Mouse (Mus musculus) myocyte (in vitro differentiated cells): Measurements from ENCODE around the gene Zfp280b. TPM values are rescaled to one million over a fixed set of nuclear protein-coding genes. Genes with fewer than 3 reads are reported as not detected.
"Not testable (repeated sequence)": the region's sequence is repeated elsewhere in the genome, so short reads cannot be mapped to it uniquely, and the experiment has no call there.

Source experiments
- H3K27me3 ChIP-seq: one replicate; pipeline ENCODE4 v1.6.1; 2011; ENCODE audit not compliant: control insufficient read depth, insufficient read depth, insufficient read length
- H3K36me3 ChIP-seq: one replicate; pipeline ENCODE4 v1.6.1; 2011; ENCODE audit not compliant: control insufficient read depth, insufficient read depth
- H3K4me2 ChIP-seq: one replicate; pipeline ENCODE4 v1.6.1; 2011; ENCODE audit warnings: low read depth, control low read depth
- H3K4me3 ChIP-seq: one replicate; pipeline ENCODE4 v1.5.1; 2011; ENCODE audit warnings: mild to moderate bottlenecking, control low read depth, moderate library complexity
- H3K79me2 ChIP-seq: one replicate; pipeline ENCODE4 v1.6.1; 2011; ENCODE audit not compliant: control insufficient read depth, insufficient read depth
- H3ac ChIP-seq: one replicate; pipeline ENCODE4 v1.6.1; 2011; ENCODE audit not compliant: control insufficient read depth, insufficient read length
- CEBPB ChIP-seq: IDR thresholded peaks from 2 replicates; pipeline ENCODE4 v1.6.1; 2011; ENCODE audit warnings: mild to moderate bottlenecking, moderate library complexity; ENCODE audit not compliant: poor library complexity, insufficient read depth, severe bottlenecking
- E2F4 ChIP-seq: IDR thresholded peaks from one replicate; pipeline ENCODE4 v1.6.1; 2011; ENCODE audit warnings: mild to moderate bottlenecking, control low read depth, moderate library complexity; ENCODE audit not compliant: insufficient read depth
- MAX ChIP-seq: IDR thresholded peaks from one replicate; pipeline ENCODE4 v1.6.1; 2011; ENCODE audit warnings: low read depth, mild to moderate bottlenecking, control low read depth
- MYOD1 ChIP-seq, 3 experiments: IDR thresholded peaks; one replicate each; pipeline ENCODE4 v1.6.1; 2011; ENCODE audit warnings: control low read depth in 2 of 3, low read depth in 2 of 3, mild to moderate bottlenecking in 2 of 3, moderate library complexity in 1 of 3; ENCODE audit not compliant: insufficient read length in 2 of 3, control insufficient read depth in 1 of 3
- MYOG ChIP-seq, 3 experiments: IDR thresholded peaks; one replicate each; pipeline ENCODE4 v1.6.1; 2011; ENCODE audit warnings: control low read depth in 2 of 3, low read depth in 2 of 3, mild to moderate bottlenecking in 2 of 3; ENCODE audit not compliant: insufficient read length in 2 of 3, control insufficient read depth in 1 of 3, insufficient read depth in 1 of 3
- POLR2A ChIP-seq: IDR thresholded peaks from one replicate; pipeline ENCODE4 v1.6.1; 2011; ENCODE audit warnings: low read depth, mild to moderate bottlenecking, control low read depth, moderate library complexity; ENCODE audit not compliant: insufficient read length
- POLR2AphosphoS2 ChIP-seq: IDR thresholded peaks from one replicate; pipeline ENCODE4 v1.6.1; 2011; ENCODE audit warnings: low read depth, control low read depth; ENCODE audit not compliant: insufficient read length
- REST ChIP-seq: IDR thresholded peaks from one replicate; pipeline ENCODE4 v1.6.1; 2011; ENCODE audit warnings: mild to moderate bottlenecking, control low read depth, moderate library complexity; ENCODE audit not compliant: insufficient read depth, insufficient read length
- SRF ChIP-seq: IDR thresholded peaks from one replicate; pipeline ENCODE4 v1.6.1; 2011; ENCODE audit warnings: low read depth; ENCODE audit not compliant: control insufficient read depth, insufficient read length
- TCF12 ChIP-seq: IDR thresholded peaks from one replicate; pipeline ENCODE4 v1.6.1; 2011; ENCODE audit warnings: mild to moderate bottlenecking, control low read depth; ENCODE audit not compliant: poor library complexity, insufficient read depth, severe bottlenecking
- TCF3 ChIP-seq: IDR thresholded peaks from one replicate; pipeline ENCODE4 v1.6.1; 2011; ENCODE audit warnings: low read depth, control low read depth; ENCODE audit not compliant: insufficient read length
- USF1 ChIP-seq: IDR thresholded peaks from one replicate; pipeline ENCODE4 v1.6.1; 2011; ENCODE audit warnings: low read depth, mild to moderate bottlenecking, control low read depth, moderate library complexity
- polyA plus RNA-seq: library from polyadenylated mRNA; unstranded; fragments of >200 nt; fragmentation: generic; extraction: Trizol; gene quantifications from one replicate; pipeline ENCODE4 v1.2.1, GENCODE M21; 2012; ENCODE audit warnings: missing spikeins

The Zfp280b gene
- 5.7 TPM for polyA plus RNA-seq

DNA sequence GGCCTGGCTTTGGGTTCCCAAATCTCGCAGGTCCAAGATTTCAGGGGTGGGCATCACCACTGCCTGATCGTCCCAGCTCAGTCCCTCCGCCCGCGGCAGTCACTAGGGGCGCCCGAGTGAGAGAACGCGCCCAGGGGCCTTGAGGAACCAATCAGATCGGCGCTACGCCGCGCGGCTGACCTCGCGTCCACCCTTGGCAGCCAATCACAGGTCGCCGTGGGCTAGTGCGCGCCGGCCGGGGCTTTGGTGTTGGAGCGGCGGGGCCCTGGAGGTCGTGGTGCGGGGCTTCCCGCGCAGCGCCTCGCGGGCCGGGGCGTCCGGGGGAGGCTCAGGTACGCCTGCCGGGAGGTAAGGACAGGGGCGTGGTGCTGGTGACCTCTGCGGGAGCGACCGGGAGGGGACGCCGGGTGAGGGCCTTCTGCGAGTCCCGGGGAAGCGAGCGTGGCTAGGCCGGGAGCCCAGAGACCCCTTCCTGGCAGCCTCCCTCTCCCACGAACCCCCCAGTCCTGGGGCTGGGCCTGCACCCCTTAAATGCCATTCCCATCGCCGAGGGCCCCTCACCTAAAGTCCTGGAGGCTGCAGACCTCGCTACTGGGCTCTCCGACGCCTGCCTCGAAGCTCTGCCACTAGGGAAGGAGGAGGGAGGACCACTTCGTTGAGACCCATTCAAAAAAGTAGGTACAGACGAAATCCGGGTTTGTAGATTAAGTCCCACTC is at the start of gene Zfp280b:
Zfp280b (plus strand) TSS at position 249 of the 717 bp plus-strand sequence.
- TF ChIP-seq MYOD1 (IDR thresholded peaks at IDR 0.05; ENCODE audit: control insufficient read depth in 1 of 3, insufficient read length in 2 of 3, low read depth in 2 of 3) (no peak), TCF3 (no peak), USF1 (no peak), POLR2AphosphoS2 (peak; percentile 62), MAX (no peak), MYOG (IDR thresholded peaks at IDR 0.05; ENCODE audit: control insufficient read depth in 1 of 3, insufficient read depth in 1 of 3, insufficient read length in 2 of 3, low read depth in 2 of 3) (peak in 1 of 3 experiments; percentile 43), POLR2A (peak; percentile 76), REST (no peak), SRF (peak; percentile 37), E2F4 (no peak), CEBPB (no peak), TCF12 (no peak)
- H3K4me3 ChIP-seq, result peak within 1 kb of the TSS; percentile 85
- H3K36me3 ChIP-seq, result peaks cover 2% of the 10 kb centered on the region
- peak within 1 kb of the TSS; percentile 53 for H3ac ChIP-seq
- peaks cover 48% of the 10 kb centered on the region for H3K79me2 ChIP-seq
- H3K4me2 ChIP-seq, result peak within 1 kb of the TSS; percentile 90
- no peaks in the 10 kb centered on the region for H3K27me3 ChIP-seq

DNA sequence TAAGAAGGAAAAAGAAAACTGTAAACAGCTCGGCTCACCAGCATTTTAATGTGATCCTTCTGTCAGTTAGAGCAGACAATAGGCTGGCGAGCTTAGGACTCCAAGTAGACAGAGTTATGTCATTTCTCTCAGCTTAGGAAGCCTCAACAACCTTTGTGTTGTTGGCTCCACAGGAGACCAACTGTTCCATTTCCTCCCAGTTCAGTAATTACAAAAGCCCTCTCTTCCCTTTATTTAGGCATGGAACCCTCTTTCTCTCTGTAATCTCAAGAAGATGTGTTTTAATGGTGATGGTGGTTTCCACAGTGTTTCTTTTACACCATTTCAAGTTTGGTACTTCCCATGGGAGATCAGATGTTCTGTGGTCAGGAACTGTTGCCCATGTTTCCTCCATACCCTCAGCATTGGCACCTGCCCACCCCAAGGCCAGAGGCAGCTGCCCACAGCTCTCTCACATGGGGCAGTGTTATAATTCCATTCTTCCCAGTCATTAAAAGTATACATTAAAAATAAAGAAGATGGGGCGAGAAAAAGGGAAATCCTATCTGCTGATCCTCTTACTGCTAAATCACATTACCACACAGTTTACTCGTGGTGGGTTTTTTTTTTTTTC is 41.9 kb upstream of the Zfp280b start:
- H3K36me3 ChIP-seq, result no peaks in the 10 kb centered on the region
- TF ChIP-seq POLR2A (no peak), REST (no peak), MYOG (IDR thresholded peaks at IDR 0.05; ENCODE audit: control insufficient read depth in 1 of 3, insufficient read depth in 1 of 3, insufficient read length in 2 of 3, low read depth in 2 of 3) (peak in 2 of 3 experiments; percentile 76 to 88), MYOD1 (IDR thresholded peaks at IDR 0.05; ENCODE audit: control insufficient read depth in 1 of 3, insufficient read length in 2 of 3, low read depth in 2 of 3) (peak in 2 of 3 experiments; percentile 81 to 90), TCF12 (peak; percentile 58), TCF3 (peak; percentile 51), CEBPB (no peak), SRF (no peak), MAX (no peak)

DNA sequence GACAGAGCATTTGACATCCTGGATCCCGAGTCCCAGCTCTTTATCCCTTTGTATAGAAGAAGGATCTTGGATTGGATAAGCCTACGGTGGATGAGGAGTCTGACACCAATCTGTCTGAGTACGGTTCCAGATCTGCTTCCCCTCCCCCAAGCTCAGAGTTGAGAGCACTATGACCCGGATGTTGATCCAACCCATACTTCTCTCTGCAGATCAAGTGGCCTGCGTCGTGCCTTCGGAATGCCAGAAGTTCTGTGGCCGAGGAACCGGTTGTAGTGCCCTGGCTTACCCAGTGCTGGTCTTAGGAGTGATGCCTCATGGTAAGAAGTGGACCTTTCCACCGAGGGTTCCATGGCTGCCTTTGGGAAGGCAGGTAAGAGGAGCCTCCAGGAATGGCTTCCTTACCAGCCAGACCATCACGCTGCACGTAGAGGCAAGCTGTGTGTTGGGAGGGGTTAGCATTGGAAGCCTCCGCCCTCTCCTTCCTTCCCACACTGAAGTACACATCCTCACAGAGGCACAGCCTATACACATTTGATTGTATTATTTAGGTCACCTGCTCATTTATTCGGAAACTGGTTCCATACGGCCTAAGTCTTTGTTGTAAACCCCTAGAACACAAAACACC is 38.7 kb upstream of the Zfp280b start:
- Histone ChIP-seq H3K36me3 (no peaks in the 10 kb centered on the region), H3K4me2 (no peak overlapping the region), H3ac (no peak overlapping the region), H3K4me3 (no peak overlapping the region), H3K79me2 (no peaks in the 10 kb centered on the region), H3K27me3 (peaks cover 22% of the 10 kb centered on the region)
- TF ChIP-seq E2F4, result no peak

More for the DNA sequence above, 41.9 kb upstream of the Zfp280b start:
- Histone ChIP-seq H3K4me2 (peak overlapping the region; percentile 7), H3K27me3 (peaks cover 19% of the 10 kb centered on the region), H3ac (no peak overlapping the region), H3K4me3 (no peak overlapping the region), H3K79me2 (no peaks in the 10 kb centered on the region)

DNA sequence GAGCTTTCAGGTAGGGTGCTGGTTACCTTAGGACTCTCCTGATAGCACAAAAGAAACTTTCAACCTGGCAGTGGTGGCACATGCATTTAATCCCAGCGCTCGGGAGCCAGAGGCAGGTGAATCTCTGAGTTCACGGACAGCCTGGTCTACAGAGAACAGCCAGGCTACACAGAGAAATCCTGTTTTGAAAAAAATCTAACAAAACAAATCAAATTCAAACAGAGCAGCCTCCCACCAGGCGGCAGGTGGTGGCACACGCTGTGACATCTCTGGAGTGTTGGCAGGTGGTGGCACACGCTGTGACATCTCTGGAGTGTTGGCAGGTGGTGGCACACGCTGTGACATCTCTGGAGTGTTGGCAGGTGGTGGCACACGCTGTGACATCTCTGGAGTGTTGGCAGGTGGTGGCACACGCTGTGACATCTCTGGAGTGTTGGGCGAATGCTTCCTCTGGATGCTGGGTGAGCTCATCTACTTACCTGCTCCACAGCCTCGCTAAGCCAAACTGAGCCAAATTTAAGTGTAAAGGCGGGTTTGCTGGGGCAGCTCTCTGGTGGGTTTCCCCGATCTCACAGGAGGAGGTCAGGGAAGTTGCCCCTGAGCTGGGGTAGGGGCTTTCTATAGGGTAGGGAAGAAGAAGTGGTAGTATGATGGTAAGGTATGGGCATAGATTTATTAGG is 37.8 kb upstream of the Zfp280b start:
- not testable (repeated sequence) for H3K4me3 ChIP-seq, H3ac ChIP-seq, H3K36me3 ChIP-seq, H3K79me2 ChIP-seq, H3K4me2 ChIP-seq
- TF ChIP-seq MYOD1 (IDR thresholded peaks at IDR 0.05; ENCODE audit: control insufficient read depth in 1 of 3, insufficient read length in 2 of 3, low read depth in 2 of 3), result peak in 1 of 3 experiments; percentile 26
- peak in 1 of 3 experiments; percentile 56 for TF ChIP-seq MYOG (IDR thresholded peaks at IDR 0.05; ENCODE audit: control insufficient read depth in 1 of 3, insufficient read depth in 1 of 3, insufficient read length in 2 of 3, low read depth in 2 of 3)
- H3K27me3 ChIP-seq, result peaks cover 22% of the 10 kb centered on the region

DNA sequence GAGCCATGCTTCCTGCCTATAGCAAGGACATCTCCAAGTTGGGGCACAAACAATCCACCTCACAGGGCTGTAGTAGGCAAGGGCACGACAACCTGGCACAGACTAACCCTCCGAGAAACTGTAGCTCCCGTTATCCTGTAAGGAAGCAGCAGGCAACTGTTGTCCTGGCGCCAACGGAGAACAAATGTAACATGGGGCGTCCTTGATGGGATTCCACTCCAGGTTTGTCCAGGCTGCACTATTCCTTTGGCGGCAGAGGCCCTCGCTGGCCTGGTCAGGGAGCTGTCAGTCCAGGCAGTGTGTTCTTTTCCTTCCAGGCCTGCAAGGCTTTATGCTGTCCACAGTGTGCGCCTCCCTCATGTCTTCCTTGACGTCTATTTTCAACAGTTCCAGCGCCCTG is 37.0 kb upstream of the Zfp280b start:
- H3K27me3 ChIP-seq, result peaks cover 22% of the 10 kb centered on the region
- no peak overlapping the region for H3ac ChIP-seq
- no peak overlapping the region for H3K4me2 ChIP-seq
- H3K36me3 ChIP-seq, result no peaks in the 10 kb centered on the region
- TF ChIP-seq POLR2A, result no peak
- no peak for TF ChIP-seq TCF12
- TF ChIP-seq MAX, result no peak
- no peak for TF ChIP-seq SRF
- TF ChIP-seq MYOG (IDR thresholded peaks at IDR 0.05; ENCODE audit: control insufficient read depth in 1 of 3, insufficient read depth in 1 of 3, insufficient read length in 2 of 3, low read depth in 2 of 3), result no peak
- no peak for TF ChIP-seq POLR2AphosphoS2
- no peak for TF ChIP-seq REST
- TF ChIP-seq CEBPB, result no peak
- no peak for TF ChIP-seq USF1
- TF ChIP-seq E2F4, result no peak
- TF ChIP-seq TCF3, result no peak
- TF ChIP-seq MYOD1 (IDR thresholded peaks at IDR 0.05; ENCODE audit: control insufficient read depth in 1 of 3, insufficient read length in 2 of 3, low read depth in 2 of 3), result no peak
- H3K79me2 ChIP-seq, result no peaks in the 10 kb centered on the region
- no peak overlapping the region for H3K4me3 ChIP-seq
